Mouse (Mus musculus) heart, adult 9 months (tissue): ENCODE measurements at regions not wholly inside any gene's neighbourhood (a gene's known extent, or its start where the extent isn't known, plus 50 kb on each side); places are given as distances from the start of the nearest gene placed in this dataset.

Experiments
- DNase-seq, 2 experiments: peaks; one replicate each; pipeline ENCODE4 v3.0.0; 2022; ENCODE audit warnings: low spot score in 2 of 2

GRCm38 (mm10) chr11:79825881-79826280 lies 136.3 kb downstream of the Utp6 start:
- DNase-seq, result no peak

GRCm38 (mm10) chr11:79823631-79824310 lies 138.4 kb downstream of the Utp6 start:
- peak in 1 of 2 experiments; percentile 13 for DNase-seq

GRCm38 (mm10) chr11:79821986-79822385 lies 140.2 kb downstream of the Utp6 start:
- no peak for DNase-seq

- no peak for DNase-seq
Observed at GRCm38 (mm10) chr11:79815156-79815555, 147.0 kb downstream of the Utp6 start.

- DNase-seq, result no peak
Observed at GRCm38 (mm10) chr11:79806911-79807466, 155.2 kb downstream of the Utp6 start.

- DNase-seq, result no peak
Observed at GRCm38 (mm10) chr11:79806417-79806816, 155.8 kb downstream of the Utp6 start.

GRCm38 (mm10) chr11:79805981-79806415 lies 156.2 kb downstream of the Utp6 start:
- peak; percentile 33 to 47 for DNase-seq

GRCm38 (mm10) chr11:79803971-79804370 lies 158.2 kb downstream of the Utp6 start:
- DNase-seq, result no peak

GRCm38 (mm10) chr11:79803006-79803405 lies 159.2 kb downstream of the Utp6 start:
- peak; percentile 71 to 73 for DNase-seq

GRCm38 (mm10) chr11:79802566-79802965 lies 159.6 kb downstream of the Utp6 start:
- no peak for DNase-seq

- no peak for DNase-seq
Observed at GRCm38 (mm10) chr11:79800256-79800655, 161.9 kb downstream of the Utp6 start.

- DNase-seq, result no peak
Observed at GRCm38 (mm10) chr11:79788251-79788741, 173.9 kb downstream of the Utp6 start.

- DNase-seq, result no peak
Observed at GRCm38 (mm10) chr11:79787766-79788165, 174.4 kb downstream of the Utp6 start.

- no peak for DNase-seq
Observed at GRCm38 (mm10) chr11:79784071-79784470, 178.1 kb downstream of the Utp6 start.

- no peak for DNase-seq
Observed at GRCm38 (mm10) chr11:79781966-79782365, 180.2 kb downstream of the Utp6 start.

- no peak for DNase-seq
Observed at GRCm38 (mm10) chr11:79779756-79780155, 182.4 kb downstream of the Utp6 start.

- peak; percentile 20 to 43 for DNase-seq
Observed at GRCm38 (mm10) chr11:79778522-79778921, 183.7 kb downstream of the Utp6 start.

GRCm38 (mm10) chr11:79777988-79778387 lies 184.2 kb downstream of the Utp6 start:
- peak in 1 of 2 experiments; percentile 52 for DNase-seq

- no peak for DNase-seq
Observed at GRCm38 (mm10) chr11:79776577-79776976, 185.6 kb downstream of the Rab11fip4 start.

GRCm38 (mm10) chr11:79773755-79774154 lies 182.7 kb downstream of the Rab11fip4 start:
- no peak for DNase-seq

- peak; percentile 41 to 56 for DNase-seq
Observed at GRCm38 (mm10) chr11:79771431-79771830, 180.4 kb downstream of the Rab11fip4 start.

GRCm38 (mm10) chr11:79767111-79767510 lies 176.1 kb downstream of the Rab11fip4 start:
- no peak for DNase-seq

GRCm38 (mm10) chr11:79766036-79766435 lies 175.0 kb downstream of the Rab11fip4 start:
- no peak for DNase-seq
